Comparison of ENCODE assay signal across 19 mouse cellular contexts in the genomic region with DNA sequence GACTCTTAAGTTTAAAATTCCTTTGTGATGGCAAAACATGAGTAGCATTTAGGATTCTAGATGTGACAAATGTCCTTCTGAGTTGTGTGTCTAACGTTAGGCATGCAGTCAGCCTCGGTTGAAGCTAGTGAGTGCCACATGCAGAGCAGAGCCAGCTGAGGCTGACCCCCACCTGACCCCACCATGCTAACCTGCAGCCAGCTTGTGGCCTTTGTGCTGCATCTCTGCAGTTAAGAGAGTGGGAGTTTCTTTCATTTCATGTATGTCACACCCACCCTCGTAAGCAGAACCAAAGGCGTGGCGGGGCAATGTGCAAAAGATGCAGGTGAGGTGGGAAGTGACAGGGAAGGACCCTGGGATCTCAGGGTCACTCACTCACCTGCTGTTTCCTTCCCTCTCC.
DNase-seq lines count a peak whose midpoint lies in the region; ATAC-seq lines count a peak whose summit lies in the region.
"Had no signal": no experiment of that assay in that cellular context is flagged by ENCODE, and none has a peak within 500 bp of the region (broad histone marks: within the 10 kb centered on the region; RNA-seq: fewer than 3 reads in every experiment).

No protein-coding gene starts in this region.

- no peak overlapping the region for H3K4me2 ChIP-seq in forebrain, embryonic 11.5 days (ENCODE audit: low read depth, low read length, severe bottlenecking)
- H3K4me2 ChIP-seq in heart, embryonic 16.5 days (ENCODE audit: low read depth, low read length), result no peak overlapping the region
- H3K4me2 ChIP-seq in midbrain, embryonic 11.5 days, result no peak overlapping the region
- H3K4me2 ChIP-seq in midbrain, embryonic 15.5 days, result no peak overlapping the region

- H3K36me3 ChIP-seq in forebrain, embryonic 10.5 days (replicated peaks), result peaks cover 68% of the 10 kb centered on the region
- H3K36me3 ChIP-seq in forebrain, embryonic 11.5 days (ENCODE audit: control insufficient read depth, insufficient read depth, low read length), result no peaks in the 10 kb centered on the region; the same call in 1 of the 2 replicates
- H3K36me3 ChIP-seq in heart, embryonic 16.5 days (ENCODE audit: control insufficient read depth, insufficient read depth), result peaks cover 12% of the 10 kb centered on the region
- peaks cover 80% of the 10 kb centered on the region for H3K36me3 ChIP-seq in midbrain, embryonic 10.5 days
- peaks cover 11% of the 10 kb centered on the region for H3K36me3 ChIP-seq in midbrain, embryonic 11.5 days (ENCODE audit: control insufficient read depth, insufficient read depth, low read length)
- H3K36me3 ChIP-seq in midbrain, embryonic 15.5 days (replicated peaks), result peaks cover 14% of the 10 kb centered on the region; the same call in 1 of the 2 replicates

- H3K4me1 ChIP-seq in forebrain, embryonic 10.5 days, result peaks cover 56% of the 10 kb centered on the region
- peaks cover 8% of the 10 kb centered on the region; the same call in 1 of the 2 replicates for H3K4me1 ChIP-seq in forebrain, embryonic 11.5 days (replicated peaks; ENCODE audit: control insufficient read depth, insufficient read depth, low read length)
- peaks cover 21% of the 10 kb centered on the region for H3K4me1 ChIP-seq in heart, embryonic 16.5 days (ENCODE audit: control insufficient read depth, insufficient read depth, low read length)
- H3K4me1 ChIP-seq in midbrain, embryonic 10.5 days, result peaks cover 49% of the 10 kb centered on the region
- peaks cover 2% of the 10 kb centered on the region for H3K4me1 ChIP-seq in midbrain, embryonic 11.5 days (ENCODE audit: control insufficient read depth, insufficient read depth, low read length)
- peaks cover 4% of the 10 kb centered on the region; the same call in 1 of the 2 replicates for H3K4me1 ChIP-seq in midbrain, embryonic 15.5 days

- WGBS in forebrain, embryonic 10.5 days, result 45% methylated on average over 5 of the region's 5 CpGs
- 40% methylated on average over 5 of the region's 5 CpGs for WGBS in forebrain, embryonic 11.5 days
- WGBS in heart, embryonic 16.5 days, result 52% methylated on average over 5 of the region's 5 CpGs
- WGBS in midbrain, embryonic 10.5 days, result 63% methylated on average over 5 of the region's 5 CpGs
- 55% methylated on average over 5 of the region's 5 CpGs for WGBS in midbrain, embryonic 11.5 days
- 70% methylated on average over 5 of the region's 5 CpGs for WGBS in midbrain, embryonic 15.5 days

- H3K27me3 ChIP-seq in forebrain, embryonic 10.5 days (ENCODE audit: poor library complexity, severe bottlenecking), result no peaks in the 10 kb centered on the region
- no peaks in the 10 kb centered on the region for H3K27me3 ChIP-seq in forebrain, embryonic 11.5 days (ENCODE audit: control insufficient read depth, insufficient read depth, low read length)
- H3K27me3 ChIP-seq in heart, embryonic 16.5 days (ENCODE audit: control insufficient read depth, insufficient read depth, low read length), result no peaks in the 10 kb centered on the region
- H3K27me3 ChIP-seq in midbrain, embryonic 10.5 days (ENCODE audit: low read depth, poor library complexity, severe bottlenecking), result no peaks in the 10 kb centered on the region
- H3K27me3 ChIP-seq in midbrain, embryonic 11.5 days (ENCODE audit: control insufficient read depth, insufficient read depth, low read length), result no peaks in the 10 kb centered on the region
- H3K27me3 ChIP-seq in midbrain, embryonic 15.5 days (replicated peaks), result no peaks in the 10 kb centered on the region
- H3K27me3 ChIP-seq: CH12.LX had no signal

- no peak for ATAC-seq in forebrain, embryonic 11.5 days (replicated peaks; ENCODE audit: low FRiP score)
- ATAC-seq in heart, embryonic 16.5 days (replicated peaks; ENCODE audit: extremely low read depth, insufficient read depth, low FRiP score), result no peak
- ATAC-seq in midbrain, embryonic 11.5 days (ENCODE audit: low FRiP score), result no peak
- no peak for ATAC-seq in midbrain, embryonic 15.5 days (replicated peaks)
- ATAC-seq: activated CD4-positive, CD25-positive, alpha-beta regulatory T cell, adult 4 months; forebrain, embryonic 16.5 days; hindbrain, postnatal 0 days had no signal

- no peak overlapping the region for H3K9ac ChIP-seq in forebrain, embryonic 11.5 days (ENCODE audit: low read length)
- no peak overlapping the region for H3K9ac ChIP-seq in heart, embryonic 16.5 days (ENCODE audit: low read length)
- H3K9ac ChIP-seq in midbrain, embryonic 11.5 days (ENCODE audit: low read length), result no peak overlapping the region
- no peak overlapping the region for H3K9ac ChIP-seq in midbrain, embryonic 15.5 days

- H3K27ac ChIP-seq in forebrain, embryonic 10.5 days, result peak overlapping the region; percentile 64
- no peak overlapping the region for H3K27ac ChIP-seq in forebrain, embryonic 11.5 days (ENCODE audit: low read depth, low read length)
- peak overlapping the region; percentile 83 for H3K27ac ChIP-seq in heart, embryonic 16.5 days (ENCODE audit: low read length)
- peak overlapping the region; percentile 73; the same call in 1 of the 2 replicates for H3K27ac ChIP-seq in midbrain, embryonic 10.5 days (replicated peaks)
- no peak overlapping the region for H3K27ac ChIP-seq in midbrain, embryonic 11.5 days (ENCODE audit: low read depth, low read length)
- no peak overlapping the region for H3K27ac ChIP-seq in midbrain, embryonic 15.5 days
- H3K27ac ChIP-seq: left cerebral cortex, adult 2 months had no signal

- H3K9me3 ChIP-seq in forebrain, embryonic 10.5 days, result no peaks in the 10 kb centered on the region
- no peaks in the 10 kb centered on the region for H3K9me3 ChIP-seq in forebrain, embryonic 11.5 days (ENCODE audit: control insufficient read depth, low read length)
- no peaks in the 10 kb centered on the region for H3K9me3 ChIP-seq in heart, embryonic 16.5 days (replicated peaks; ENCODE audit: control insufficient read depth, low read length)
- no peaks in the 10 kb centered on the region for H3K9me3 ChIP-seq in midbrain, embryonic 10.5 days (replicated peaks)
- no peaks in the 10 kb centered on the region for H3K9me3 ChIP-seq in midbrain, embryonic 11.5 days (ENCODE audit: control insufficient read depth, low read length)
- no peaks in the 10 kb centered on the region for H3K9me3 ChIP-seq in midbrain, embryonic 15.5 days

- no peak overlapping the region for H3K4me3 ChIP-seq in forebrain, embryonic 10.5 days
- no peak overlapping the region for H3K4me3 ChIP-seq in forebrain, embryonic 11.5 days (ENCODE audit: low read depth, low read length)
- H3K4me3 ChIP-seq in heart, embryonic 16.5 days (ENCODE audit: low read length), result no peak overlapping the region
- H3K4me3 ChIP-seq in midbrain, embryonic 10.5 days, result no peak overlapping the region
- H3K4me3 ChIP-seq in midbrain, embryonic 11.5 days (ENCODE audit: low read depth, low read length), result no peak overlapping the region
- no peak overlapping the region for H3K4me3 ChIP-seq in midbrain, embryonic 15.5 days
- H3K4me3 ChIP-seq: left cerebral cortex, adult 2 months; myocyte had no signal

- DNase-seq in forebrain, embryonic 10.5 days (ENCODE audit: extremely low spot score, low spot score), result no peak
- DNase-seq in forebrain, embryonic 11.5 days (ENCODE audit: low spot score), result no peak
- DNase-seq in heart, postnatal 4 days, result no peak
- no peak for DNase-seq in midbrain, embryonic 10.5 days (ENCODE audit: low spot score)
- no peak for DNase-seq in midbrain, embryonic 11.5 days (ENCODE audit: low spot score, missing footprints)
- DNase-seq in cerebellum, postnatal 4 days (ENCODE audit: low spot score in 2 of 2), result no peak
- DNase-seq: adrenal gland, postnatal 25 days; cerebellum, adult 9-10 months; embryo, embryonic 11 days; gastrocnemius, postnatal 14 days; lung, postnatal 14 days had no signal

Comparison
In these comparisons a context has a peak if more than half of its experiments do, and no peak if none do; other contexts are left out.
1. H3K27ac ChIP-seq: peak in forebrain, embryonic 10.5 days (single experiment), heart, embryonic 16.5 days (single experiment) and midbrain, embryonic 10.5 days (single experiment); none in forebrain, embryonic 11.5 days (single experiment), midbrain, embryonic 11.5 days (single experiment) and midbrain, embryonic 15.5 days (single experiment).